Mouse (Mus musculus): ENCODE results near the gene Snx29. TPM values are rescaled to one million over a fixed set of nuclear protein-coding genes. Genes with fewer than 3 reads are reported as not detected.

Snx29 gene
- polyA plus RNA-seq, 1 experiment from 2014 or later: 10.0 TPM

DNA sequence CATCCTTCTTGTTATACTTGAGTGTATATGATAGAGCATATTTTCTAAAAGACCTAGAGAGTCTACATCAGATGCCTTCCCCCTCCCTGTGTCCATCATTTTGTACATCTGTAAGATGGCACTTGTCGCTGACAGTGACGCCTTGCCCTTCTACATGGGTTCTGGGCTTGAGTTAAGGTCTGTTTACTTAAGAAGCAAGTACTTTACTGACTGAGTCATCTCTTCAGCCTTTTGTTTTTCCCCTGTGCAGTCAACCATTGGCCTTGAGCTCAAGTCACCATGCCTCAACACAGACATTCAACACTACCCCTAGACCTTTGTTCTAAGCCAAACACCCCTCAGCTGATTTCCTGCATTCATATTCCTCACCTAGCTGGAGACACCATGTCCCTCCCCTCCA is 385.4 kb downstream of the Snx29 start:
- ATAC-seq (no peak), DNase-seq (ENCODE audit: low spot score) (no peak)
- WGBS: 88% methylated on average over 2 of the region's 2 CpGs
- no peak overlapping the region for H3K4me3 ChIP-seq (ENCODE audit: low read depth, low read length)
- H3K27me3 ChIP-seq (replicated peaks; ENCODE audit: insufficient read depth, low read length): no peaks in the 10 kb centered on the region
- no peaks in the 10 kb centered on the region for H3K9me3 ChIP-seq (ENCODE audit: low read length)
- H3K4me2 ChIP-seq (replicated peaks; ENCODE audit: low read depth, low read length): no peak overlapping the region
- no peak overlapping the region for H3K9ac ChIP-seq (replicated peaks; ENCODE audit: low read depth)
- no peaks in the 10 kb centered on the region for H3K36me3 ChIP-seq (ENCODE audit: insufficient read depth, low read length)
- H3K27ac ChIP-seq (ENCODE audit: low read length): no peak overlapping the region
- no peaks in the 10 kb centered on the region for H3K4me1 ChIP-seq (ENCODE audit: insufficient read depth, low read depth, low read length)
- TF ChIP-seq CTCF (IDR thresholded peaks at IDR 0.05) (no peak), EP300 (IDR thresholded peaks at IDR 0.05) (no peak)

DNA sequence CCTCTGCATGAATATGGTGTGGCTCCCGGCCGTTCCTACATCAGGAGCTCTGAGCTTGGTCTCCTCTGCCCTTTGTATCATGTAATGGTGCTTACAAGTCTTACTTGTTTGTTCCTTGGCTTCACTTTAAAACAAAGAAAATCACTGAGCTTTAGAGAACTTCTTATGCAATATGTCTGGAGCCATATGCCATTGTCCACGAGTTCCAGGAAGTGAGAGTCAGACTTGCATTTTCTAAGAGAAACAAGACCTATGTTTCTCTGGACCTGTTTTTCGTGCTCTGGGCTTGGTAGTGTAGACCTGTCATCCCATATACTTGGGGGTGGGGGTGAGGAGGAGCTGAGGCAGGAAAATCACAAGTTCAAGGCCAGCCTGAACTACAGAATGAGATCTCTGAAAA is 386.7 kb downstream of the Snx29 start:
- no peaks in the 10 kb centered on the region for H3K4me1 ChIP-seq (ENCODE audit: insufficient read depth, low read depth, low read length)
- no peak overlapping the region for H3K4me2 ChIP-seq (replicated peaks; ENCODE audit: low read depth, low read length)
- H3K27ac ChIP-seq (ENCODE audit: low read length): no peak overlapping the region
- ATAC-seq (no peak), DNase-seq (ENCODE audit: low spot score) (peak; percentile 35)
- H3K9ac ChIP-seq (replicated peaks; ENCODE audit: low read depth): no peak overlapping the region
- no peaks in the 10 kb centered on the region for H3K9me3 ChIP-seq (ENCODE audit: low read length)
- TF ChIP-seq EP300 (IDR thresholded peaks at IDR 0.05) (no peak), CTCF (IDR thresholded peaks at IDR 0.05) (no peak)
- H3K4me3 ChIP-seq (ENCODE audit: low read depth, low read length): no peak overlapping the region
- WGBS: 60% methylated on average over 4 of the region's 4 CpGs
- H3K36me3 ChIP-seq (ENCODE audit: insufficient read depth, low read length): no peaks in the 10 kb centered on the region
- H3K27me3 ChIP-seq (replicated peaks; ENCODE audit: insufficient read depth, low read length): no peaks in the 10 kb centered on the region

DNA sequence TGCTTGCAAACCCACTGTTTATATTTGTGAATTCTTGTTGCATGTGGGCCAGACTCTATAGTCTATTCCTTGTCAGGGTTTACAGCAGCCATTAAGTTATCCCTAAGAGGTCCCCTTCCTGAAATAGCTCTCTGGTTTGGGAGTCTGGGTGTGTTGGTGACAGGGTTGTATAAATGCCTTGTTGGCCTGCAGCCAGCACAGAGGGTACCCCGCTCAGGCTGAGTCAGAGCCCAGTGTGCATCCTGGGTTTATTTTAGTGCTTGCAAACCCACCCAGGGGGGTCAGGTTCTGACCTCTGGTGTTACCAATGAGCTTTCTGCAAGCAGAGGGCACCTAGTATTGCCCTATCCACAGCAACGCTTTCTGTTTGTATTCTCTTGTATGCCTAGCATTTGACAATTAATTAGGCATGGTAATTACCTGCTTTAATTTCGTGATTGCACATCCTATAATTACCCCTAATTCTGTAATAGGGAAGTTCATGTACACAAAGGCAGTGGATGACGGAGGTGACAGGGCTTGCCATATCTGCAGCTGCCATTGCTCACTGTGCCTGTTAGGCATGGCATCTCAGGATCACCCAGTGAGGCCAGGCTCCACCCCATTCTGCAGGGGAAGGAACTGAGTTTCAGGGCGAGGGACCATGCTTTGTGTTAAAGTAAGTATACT is 387.4 kb downstream of the Snx29 start:
- Histone ChIP-seq H3K27ac (ENCODE audit: low read length) (no peak overlapping the region), H3K4me2 (replicated peaks; ENCODE audit: low read depth, low read length) (no peak overlapping the region), H3K36me3 (ENCODE audit: insufficient read depth, low read length) (no peaks in the 10 kb centered on the region), H3K4me1 (ENCODE audit: insufficient read depth, low read depth, low read length) (no peaks in the 10 kb centered on the region), H3K4me3 (ENCODE audit: low read depth, low read length) (no peak overlapping the region), H3K27me3 (replicated peaks; ENCODE audit: insufficient read depth, low read length) (no peaks in the 10 kb centered on the region), H3K9ac (replicated peaks; ENCODE audit: low read depth) (no peak overlapping the region), H3K9me3 (ENCODE audit: low read length) (no peaks in the 10 kb centered on the region)
- ATAC-seq: no peak; the same call in 1 of the 2 replicates
- 58% methylated on average over 5 of the region's 5 CpGs for WGBS
- TF ChIP-seq CTCF (IDR thresholded peaks at IDR 0.05): no peak
- no peak for DNase-seq (ENCODE audit: low spot score)

DNA sequence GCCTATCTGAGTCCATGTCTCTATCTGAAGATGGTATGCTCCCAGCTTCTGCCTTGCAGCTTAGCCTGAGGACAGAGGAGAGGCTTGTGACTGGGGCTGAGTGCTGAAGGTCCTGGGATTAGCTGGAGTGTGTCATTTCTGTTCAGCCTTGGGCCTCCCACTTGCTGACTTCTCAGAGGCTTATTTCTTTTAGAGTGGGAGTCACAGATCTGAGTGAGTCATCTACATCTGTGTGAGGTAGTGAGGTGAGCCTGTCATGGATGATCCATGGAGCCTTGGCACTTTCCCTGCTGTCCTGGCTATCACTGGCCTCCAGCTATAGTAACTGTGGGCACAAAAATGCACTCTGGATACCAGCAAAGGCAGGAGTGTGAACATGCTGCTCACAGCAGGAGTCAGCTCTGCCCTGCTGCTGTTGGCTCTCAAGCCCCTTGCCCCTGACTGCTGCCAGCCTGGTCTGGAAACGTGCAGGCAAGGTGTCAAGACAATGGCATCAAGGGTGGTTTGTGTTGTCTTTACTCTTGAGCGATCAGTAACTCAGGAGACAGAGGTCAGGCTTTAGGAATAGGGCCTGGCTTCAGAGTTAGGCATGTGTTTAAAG is 390.7 kb downstream of the Snx29 start:
- DNase-seq (ENCODE audit: low spot score) (no peak), ATAC-seq (no peak)
- Histone ChIP-seq H3K9me3 (ENCODE audit: low read length) (no peaks in the 10 kb centered on the region), H3K36me3 (ENCODE audit: insufficient read depth, low read length) (peaks cover 7% of the 10 kb centered on the region; the same call in 1 of the 2 replicates), H3K4me3 (ENCODE audit: low read depth, low read length) (no peak overlapping the region), H3K9ac (replicated peaks; ENCODE audit: low read depth) (no peak overlapping the region), H3K27ac (ENCODE audit: low read length) (no peak overlapping the region), H3K4me2 (replicated peaks; ENCODE audit: low read depth, low read length) (no peak overlapping the region), H3K27me3 (replicated peaks; ENCODE audit: insufficient read depth, low read length) (no peaks in the 10 kb centered on the region), H3K4me1 (ENCODE audit: insufficient read depth, low read depth, low read length) (no peaks in the 10 kb centered on the region)
- 42% methylated on average over 2 of the region's 2 CpGs for WGBS
- TF ChIP-seq EP300 (IDR thresholded peaks at IDR 0.05): no peak
- no peak for TF ChIP-seq CTCF (IDR thresholded peaks at IDR 0.05)

DNA sequence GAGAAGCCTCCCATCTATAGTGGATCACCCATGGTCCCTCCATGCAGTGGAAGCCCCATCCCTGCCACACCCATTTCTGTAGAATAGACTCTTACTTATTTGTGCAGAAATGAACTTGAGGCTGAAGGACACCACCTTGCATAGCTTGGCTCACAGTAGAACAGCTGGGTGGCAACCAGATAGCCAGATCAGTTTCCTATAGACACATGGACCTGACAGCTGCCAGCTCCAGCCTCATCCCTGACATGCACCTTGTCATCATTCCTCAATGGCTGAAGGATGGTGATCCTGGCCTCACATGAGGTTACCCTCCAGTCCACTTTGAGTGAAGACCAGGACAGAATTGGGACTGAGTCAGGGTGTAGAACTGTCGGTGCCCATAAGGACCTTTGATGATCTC is 394.2 kb downstream of the Snx29 start:
- Histone ChIP-seq H3K9me3 (ENCODE audit: low read length) (no peaks in the 10 kb centered on the region), H3K27me3 (replicated peaks; ENCODE audit: insufficient read depth, low read length) (no peaks in the 10 kb centered on the region), H3K9ac (replicated peaks; ENCODE audit: low read depth) (no peak overlapping the region), H3K4me1 (ENCODE audit: insufficient read depth, low read depth, low read length) (no peaks in the 10 kb centered on the region), H3K27ac (ENCODE audit: low read length) (no peak overlapping the region), H3K36me3 (ENCODE audit: insufficient read depth, low read length) (peaks cover 7% of the 10 kb centered on the region; the same call in 1 of the 2 replicates), H3K4me2 (replicated peaks; ENCODE audit: low read depth, low read length) (no peak overlapping the region), H3K4me3 (ENCODE audit: low read depth, low read length) (no peak overlapping the region)
- ATAC-seq (no peak), DNase-seq (ENCODE audit: low spot score) (no peak)
- 89% methylated on average over 1 of the region's 1 CpGs for WGBS
- no peak for TF ChIP-seq CTCF (IDR thresholded peaks at IDR 0.05)
- TF ChIP-seq EP300 (IDR thresholded peaks at IDR 0.05): no peak

DNA sequence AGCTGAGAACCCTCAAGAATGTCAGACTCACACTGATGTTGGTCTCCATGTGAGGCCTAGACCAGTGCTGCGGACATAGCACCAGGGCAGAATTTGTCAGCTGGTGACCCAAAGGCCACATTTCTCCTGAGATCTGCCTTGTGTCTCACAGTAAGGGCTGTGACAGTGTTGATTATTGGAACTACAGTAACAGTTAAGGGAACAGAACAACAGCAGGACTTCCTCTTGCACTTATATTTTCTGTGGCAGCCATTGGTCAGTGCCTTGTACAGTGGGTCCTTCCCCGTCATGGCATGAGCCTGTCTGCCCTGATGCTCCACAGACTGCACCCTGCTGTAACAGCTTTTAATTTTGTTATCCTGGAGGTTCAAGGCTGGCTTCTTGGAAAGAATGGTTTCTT is 403.2 kb downstream of the Snx29 start:
- Histone ChIP-seq H3K9me3 (ENCODE audit: low read length) (no peaks in the 10 kb centered on the region), H3K4me2 (replicated peaks; ENCODE audit: low read depth, low read length) (no peak overlapping the region), H3K4me3 (ENCODE audit: low read depth, low read length) (no peak overlapping the region), H3K9ac (replicated peaks; ENCODE audit: low read depth) (no peak overlapping the region), H3K36me3 (ENCODE audit: insufficient read depth, low read length) (no peaks in the 10 kb centered on the region), H3K27ac (ENCODE audit: low read length) (no peak overlapping the region), H3K4me1 (ENCODE audit: insufficient read depth, low read depth, low read length) (no peaks in the 10 kb centered on the region), H3K27me3 (replicated peaks; ENCODE audit: insufficient read depth, low read length) (no peaks in the 10 kb centered on the region)
- no peak for ATAC-seq
- TF ChIP-seq CTCF (IDR thresholded peaks at IDR 0.05) (no peak), EP300 (IDR thresholded peaks at IDR 0.05) (no peak)
- 93% methylated on average over 2 of the region's 2 CpGs for WGBS
- no peak for DNase-seq (ENCODE audit: low spot score)
